Mouse (Mus musculus): ENCODE results near the gene Nphs2. TPM values are rescaled to one million over a fixed set of nuclear protein-coding genes. Genes with fewer than 3 reads are reported as not detected.

Nphs2 gene
- total RNA-seq, 1 experiment = not detected

DNA sequence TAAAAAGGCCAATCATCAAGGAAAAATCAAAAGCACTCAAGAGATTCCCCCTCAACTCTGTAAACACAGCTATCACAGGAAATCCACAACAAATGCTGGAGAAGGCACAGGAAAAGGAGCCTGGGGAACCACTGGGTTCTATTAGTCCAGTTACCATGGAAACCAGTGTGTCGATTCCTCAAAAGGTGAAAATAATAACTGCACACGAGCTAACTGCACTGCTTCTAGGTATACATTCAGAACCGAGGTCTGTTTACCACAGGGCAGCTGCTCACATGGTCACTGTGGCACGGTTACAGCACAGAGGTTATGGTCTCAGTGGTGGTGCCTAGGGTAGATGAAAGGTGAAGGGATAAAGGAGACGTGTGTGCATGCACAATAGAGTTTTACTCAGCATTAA is 38.9 kb upstream of the Nphs2 start:
- Histone ChIP-seq H3K9ac (ENCODE audit: insufficient read depth, low read depth, low read length, poor library complexity, severe bottlenecking) (no peak overlapping the region), H3K27ac (ENCODE audit: insufficient read depth, low read depth, low read length, poor library complexity, severe bottlenecking) (no peak overlapping the region), H3K9me3 (ENCODE audit: control insufficient read depth, insufficient read depth, low read depth, low read length) (no peaks in the 10 kb centered on the region), H3K36me3 (ENCODE audit: control insufficient read depth, insufficient read depth, low read length, poor library complexity, severe bottlenecking) (peaks cover 2% of the 10 kb centered on the region; the same call in 1 of the 2 replicates), H3K4me3 (ENCODE audit: insufficient read depth in 1 of 2, low read depth in 1 of 2, low read length in 2 of 2, poor library complexity in 1 of 2, severe bottlenecking in 1 of 2) (no peak overlapping the region), H3K4me1 (ENCODE audit: control insufficient read depth in 2 of 2, insufficient read depth in 2 of 2, low read length in 2 of 2, poor library complexity in 1 of 2) (peaks cover 7 to 12% of the 10 kb centered on the region in 2 experiments; a peak in 3 of 4 replicates)
- TF ChIP-seq HCFC1 (IDR thresholded peaks at IDR 0.05; ENCODE audit: borderline replicate concordance, insufficient read depth, low read length) = no peak
- TF ChIP-seq ZNF384 (IDR thresholded peaks at IDR 0.05; ENCODE audit: low read depth, low read length) = no peak
- no peak for TF ChIP-seq MAFK (IDR thresholded peaks at IDR 0.05; ENCODE audit: insufficient read depth, low read depth, low read length)
- no peak for TF ChIP-seq CHD2 (IDR thresholded peaks at IDR 0.05; ENCODE audit: low read depth, low read length)
- TF ChIP-seq ZC3H11A (IDR thresholded peaks at IDR 0.05; ENCODE audit: borderline replicate concordance, low read depth, low read length) = no peak
- in situ Hi-C loops (cut with MboI; ENCODE audit: low sequenced_read_pairs in 2 of 2, unreplicated experiment in 2 of 2) = no loop called here
- no peak for DNase-seq (ENCODE audit: low read depth, low spot score)

DNA sequence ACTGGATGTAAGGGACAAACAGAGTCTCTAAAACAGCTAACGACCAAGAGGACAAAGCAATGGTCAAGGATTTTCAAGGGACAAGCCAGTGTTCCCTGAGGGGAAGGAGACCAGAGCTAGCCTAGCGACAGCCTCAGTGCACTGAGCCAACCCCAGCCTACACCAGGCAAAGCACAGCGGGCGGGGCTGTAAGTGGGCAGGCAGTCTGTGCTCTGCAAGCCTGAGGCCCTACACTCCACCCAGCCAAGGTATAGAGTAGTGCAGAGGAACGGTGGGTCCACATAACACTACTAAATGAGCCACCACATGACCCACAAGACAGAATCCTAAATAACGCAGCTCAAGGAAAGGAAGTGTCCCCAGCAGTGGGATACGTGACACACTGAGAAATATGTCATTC is 36.9 kb upstream of the Nphs2 start:
- H3K4me3 ChIP-seq (ENCODE audit: insufficient read depth in 1 of 2, low read depth in 1 of 2, low read length in 2 of 2, poor library complexity in 1 of 2, severe bottlenecking in 1 of 2) = no peak overlapping the region
- TF ChIP-seq CHD2 (IDR thresholded peaks at IDR 0.05; ENCODE audit: low read depth, low read length) (no peak), MAFK (IDR thresholded peaks at IDR 0.05; ENCODE audit: insufficient read depth, low read depth, low read length) (no peak), ZC3H11A (IDR thresholded peaks at IDR 0.05; ENCODE audit: borderline replicate concordance, low read depth, low read length) (no peak), ZNF384 (IDR thresholded peaks at IDR 0.05; ENCODE audit: low read depth, low read length) (no peak), HCFC1 (IDR thresholded peaks at IDR 0.05; ENCODE audit: borderline replicate concordance, insufficient read depth, low read length) (no peak)
- H3K36me3 ChIP-seq (ENCODE audit: control insufficient read depth, insufficient read depth, low read length, poor library complexity, severe bottlenecking) = peaks cover 2% of the 10 kb centered on the region; the same call in 1 of the 2 replicates
- H3K9me3 ChIP-seq (ENCODE audit: control insufficient read depth, insufficient read depth, low read depth, low read length) = no peaks in the 10 kb centered on the region
- in situ Hi-C loops (cut with MboI; ENCODE audit: low sequenced_read_pairs in 2 of 2, unreplicated experiment in 2 of 2) = no loop called here
- DNase-seq (ENCODE audit: low read depth, low spot score) = no peak
- H3K27ac ChIP-seq (ENCODE audit: insufficient read depth, low read depth, low read length, poor library complexity, severe bottlenecking) = no peak overlapping the region
- H3K9ac ChIP-seq (ENCODE audit: insufficient read depth, low read depth, low read length, poor library complexity, severe bottlenecking) = no peak overlapping the region
- H3K4me1 ChIP-seq (ENCODE audit: control insufficient read depth in 2 of 2, insufficient read depth in 2 of 2, low read length in 2 of 2, poor library complexity in 1 of 2) = peaks cover 3 to 8% of the 10 kb centered on the region in 2 experiments; a peak in 2 of 4 replicates

DNA sequence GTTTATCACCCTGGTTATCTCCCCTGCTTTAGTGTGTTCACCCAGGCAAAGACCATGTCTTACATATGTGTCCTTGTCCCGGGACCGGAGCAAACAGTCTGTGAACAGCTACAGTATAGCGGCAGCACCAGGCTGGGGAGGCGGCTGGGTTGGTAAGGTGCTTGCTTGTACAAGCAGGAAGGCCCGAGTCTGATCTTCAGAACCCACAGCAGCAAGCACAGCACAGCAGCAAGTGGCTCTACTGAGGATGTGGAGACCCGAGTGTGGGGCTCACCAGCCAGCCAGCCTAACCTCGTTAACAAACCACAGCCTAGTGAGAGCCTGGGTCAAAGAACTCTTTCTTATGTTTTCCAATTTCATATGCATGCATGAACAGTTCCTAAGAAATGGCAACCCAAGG is 30.4 kb upstream of the Nphs2 start:
- DNase-seq (ENCODE audit: low read depth, low spot score) = no peak
- no peak overlapping the region for H3K27ac ChIP-seq (ENCODE audit: insufficient read depth, low read depth, low read length, poor library complexity, severe bottlenecking)
- H3K4me3 ChIP-seq (ENCODE audit: insufficient read depth in 1 of 2, low read depth in 1 of 2, low read length in 2 of 2, poor library complexity in 1 of 2, severe bottlenecking in 1 of 2) = no peak overlapping the region
- H3K9ac ChIP-seq (ENCODE audit: insufficient read depth, low read depth, low read length, poor library complexity, severe bottlenecking) = no peak overlapping the region
- TF ChIP-seq ZNF384 (IDR thresholded peaks at IDR 0.05; ENCODE audit: low read depth, low read length) (no peak), ZC3H11A (IDR thresholded peaks at IDR 0.05; ENCODE audit: borderline replicate concordance, low read depth, low read length) (no peak), CHD2 (IDR thresholded peaks at IDR 0.05; ENCODE audit: low read depth, low read length) (no peak), HCFC1 (IDR thresholded peaks at IDR 0.05; ENCODE audit: borderline replicate concordance, insufficient read depth, low read length) (no peak), MAFK (IDR thresholded peaks at IDR 0.05; ENCODE audit: insufficient read depth, low read depth, low read length) (no peak)
- peaks cover 2% of the 10 kb centered on the region; the same call in 1 of the 2 replicates for H3K36me3 ChIP-seq (ENCODE audit: control insufficient read depth, insufficient read depth, low read length, poor library complexity, severe bottlenecking)
- in situ Hi-C loops (cut with MboI; ENCODE audit: low sequenced_read_pairs in 2 of 2, unreplicated experiment in 2 of 2) = no loop called here
- no peaks in the 10 kb centered on the region for H3K9me3 ChIP-seq (ENCODE audit: control insufficient read depth, insufficient read depth, low read depth, low read length)
- no peaks in the 10 kb centered on the region for H3K4me1 ChIP-seq (ENCODE audit: control insufficient read depth in 2 of 2, insufficient read depth in 2 of 2, low read length in 2 of 2, poor library complexity in 1 of 2)

DNA sequence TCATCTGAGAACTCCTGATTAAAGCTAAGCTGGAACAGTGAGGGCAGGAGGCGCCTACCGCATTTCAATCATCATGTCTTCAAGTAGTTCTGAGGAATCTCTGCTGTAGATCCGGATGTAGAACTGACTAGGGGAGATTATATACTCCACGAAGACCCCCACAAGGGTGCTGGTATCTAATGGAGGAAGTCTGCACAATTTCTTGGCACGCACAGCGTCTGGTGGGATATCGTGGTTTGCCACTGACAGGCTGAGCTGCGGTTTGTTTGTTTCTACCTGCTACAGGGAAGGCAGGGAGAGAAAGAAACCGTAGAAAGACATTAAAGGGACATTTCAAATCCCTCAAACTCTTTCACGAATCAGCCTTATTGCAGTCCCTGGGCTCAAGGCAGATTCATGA is 26.3 kb upstream of the Nphs2 start:
- in situ Hi-C loops (cut with MboI; ENCODE audit: low sequenced_read_pairs in 2 of 2, unreplicated experiment in 2 of 2) = no loop called here
- DNase-seq (ENCODE audit: low read depth, low spot score) = no peak
- no peak overlapping the region for H3K4me3 ChIP-seq (ENCODE audit: insufficient read depth in 1 of 2, low read depth in 1 of 2, low read length in 2 of 2, poor library complexity in 1 of 2, severe bottlenecking in 1 of 2)
- no peaks in the 10 kb centered on the region for H3K4me1 ChIP-seq (ENCODE audit: control insufficient read depth in 2 of 2, insufficient read depth in 2 of 2, low read length in 2 of 2, poor library complexity in 1 of 2)
- TF ChIP-seq HCFC1 (IDR thresholded peaks at IDR 0.05; ENCODE audit: borderline replicate concordance, insufficient read depth, low read length) = no peak
- no peak for TF ChIP-seq CHD2 (IDR thresholded peaks at IDR 0.05; ENCODE audit: low read depth, low read length)
- no peak for TF ChIP-seq MAFK (IDR thresholded peaks at IDR 0.05; ENCODE audit: insufficient read depth, low read depth, low read length)
- TF ChIP-seq ZNF384 (IDR thresholded peaks at IDR 0.05; ENCODE audit: low read depth, low read length) = no peak
- TF ChIP-seq ZC3H11A (IDR thresholded peaks at IDR 0.05; ENCODE audit: borderline replicate concordance, low read depth, low read length) = no peak
- no peak overlapping the region for H3K27ac ChIP-seq (ENCODE audit: insufficient read depth, low read depth, low read length, poor library complexity, severe bottlenecking)
- H3K9ac ChIP-seq (ENCODE audit: insufficient read depth, low read depth, low read length, poor library complexity, severe bottlenecking) = no peak overlapping the region
- H3K9me3 ChIP-seq (ENCODE audit: control insufficient read depth, insufficient read depth, low read depth, low read length) = no peaks in the 10 kb centered on the region
- no peaks in the 10 kb centered on the region for H3K36me3 ChIP-seq (ENCODE audit: control insufficient read depth, insufficient read depth, low read length, poor library complexity, severe bottlenecking)

Data from ES-E14 (cell line).